Mouse (Mus musculus): Measurements from ENCODE around the gene Gpbar1.
"Not testable (repeated sequence)": the region's sequence is repeated elsewhere in the genome, so short reads cannot be mapped to it uniquely, and the experiment has no call there.

The Gpbar1 gene

GRCm38 (mm10) chr1:74277883-74278537 lies 340 bp upstream of the Gpbar1 start:
- DNase-seq (ENCODE audit: low spot score), result no peak

DNA sequence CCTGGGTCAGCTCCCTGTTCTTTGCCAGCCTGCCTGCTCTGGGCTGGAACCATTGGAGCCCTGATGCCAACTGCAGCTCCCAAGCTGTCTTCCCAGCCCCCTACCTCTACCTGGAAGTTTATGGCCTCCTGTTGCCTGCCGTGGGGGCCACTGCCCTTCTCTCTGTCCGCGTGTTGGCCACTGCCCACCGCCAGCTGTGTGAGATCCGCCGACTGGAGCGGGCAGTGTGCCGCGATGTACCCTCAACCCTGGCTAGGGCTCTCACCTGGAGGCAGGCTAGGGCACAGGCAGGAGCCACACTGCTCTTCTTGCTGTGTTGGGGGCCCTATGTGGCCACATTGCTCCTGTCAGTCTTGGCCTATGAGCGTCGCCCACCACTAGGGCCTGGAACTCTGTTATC lies 638 bp downstream of the Gpbar1 start:
- DNase-seq (ENCODE audit: low spot score), result no peak

DNA sequence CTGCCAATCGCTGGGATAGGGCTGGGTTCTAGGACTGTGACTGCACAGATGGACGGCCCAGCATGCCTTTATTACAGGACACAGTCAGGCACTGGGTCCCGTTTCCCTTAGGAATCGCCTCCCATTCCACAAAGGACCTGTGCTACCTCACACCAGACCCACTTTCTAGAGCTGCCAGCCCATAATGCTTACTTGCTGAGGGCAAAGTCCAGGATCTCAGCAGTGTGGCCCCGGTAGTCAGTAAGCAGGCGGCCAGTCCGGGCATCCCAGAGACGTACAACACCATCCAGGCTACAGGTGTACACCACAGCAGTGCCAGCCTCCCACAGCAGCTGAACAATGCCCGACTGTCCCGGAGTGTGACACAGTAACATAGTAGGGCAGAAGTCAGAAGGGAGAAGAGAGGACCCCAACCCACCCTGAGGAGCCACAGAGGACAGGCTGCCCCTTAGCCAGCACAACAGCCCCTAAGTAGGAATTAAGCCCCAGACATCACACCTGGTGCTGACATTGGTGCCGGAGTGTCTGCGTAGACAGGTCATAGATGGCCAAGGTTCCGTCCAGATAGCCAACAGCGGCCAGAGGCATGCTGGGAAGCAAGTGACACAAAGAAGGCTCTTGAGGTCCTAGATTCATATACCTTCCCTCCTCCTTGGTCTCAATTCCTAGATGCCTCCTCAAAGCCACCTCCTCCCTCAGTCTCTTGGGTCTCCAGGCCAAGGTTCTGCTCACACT lies 2.4 kb downstream of the Gpbar1 start:
- DNase-seq (ENCODE audit: low spot score), result no peak

DNA sequence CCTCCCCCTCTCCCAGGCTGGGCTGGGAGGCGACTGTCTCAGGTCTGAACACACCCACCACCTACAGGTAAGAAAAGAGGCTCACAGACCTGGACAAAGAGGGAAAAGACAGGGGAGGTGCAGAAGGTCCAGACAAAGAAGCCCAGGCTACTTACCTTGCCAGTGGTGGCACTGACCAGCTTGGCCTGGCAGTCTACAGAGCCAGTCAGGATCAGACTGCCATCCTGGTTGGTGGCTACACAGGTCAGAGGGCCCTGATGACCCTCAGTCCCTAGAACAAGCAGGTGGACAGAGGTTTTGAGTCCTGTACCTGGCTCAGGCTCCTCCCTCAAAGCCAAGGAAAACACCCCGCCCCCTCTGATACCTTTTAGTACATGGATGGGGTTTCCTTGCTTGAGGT lies 3.0 kb downstream of the Gpbar1 start:
- no peak for DNase-seq (ENCODE audit: low spot score)

GRCm38 (mm10) chr1:74281886-74282285 lies 3.5 kb downstream of the Gpbar1 start:
- no peak for DNase-seq (ENCODE audit: low spot score)

DNA sequence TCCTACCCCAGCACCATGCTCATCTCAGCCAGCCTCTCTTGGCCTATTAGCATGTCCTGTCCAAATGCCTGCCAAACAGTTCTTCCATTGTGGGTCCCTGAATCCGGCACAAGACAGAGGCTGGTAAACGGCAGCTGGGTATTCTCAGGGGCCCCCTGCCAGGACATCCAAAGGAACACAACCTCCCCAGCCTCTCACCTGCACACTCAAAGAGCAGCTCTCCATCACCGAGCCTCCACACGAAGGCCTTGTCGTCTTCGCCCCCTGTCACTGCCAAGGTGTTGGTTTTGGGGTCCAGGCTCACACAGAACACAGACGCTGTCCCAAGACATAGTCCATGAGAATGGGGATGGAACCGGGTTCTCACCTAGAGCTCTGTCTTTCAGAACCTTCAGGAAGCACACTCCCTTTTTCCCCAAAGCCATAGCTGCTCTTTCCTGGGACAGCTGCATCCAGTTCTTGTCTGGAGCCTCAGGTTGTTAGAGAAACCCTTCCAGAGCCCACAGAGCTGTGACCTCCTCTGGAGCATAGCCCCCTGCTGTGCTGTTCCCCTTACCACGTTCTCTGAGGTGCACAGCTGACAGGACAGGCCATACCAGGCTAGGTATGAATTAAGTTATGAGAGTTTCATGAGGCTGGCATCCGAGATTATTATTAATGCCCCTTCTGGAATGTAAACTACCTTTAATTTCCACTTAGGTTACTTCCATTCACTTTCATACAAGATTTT lies 4.7 kb downstream of the Gpbar1 start:
- DNase-seq (ENCODE audit: low spot score), result no peak

- DNase-seq (ENCODE audit: low spot score), result no peak
Observed at GRCm38 (mm10) chr1:74283686-74284463, 5.5 kb downstream of the Gpbar1 start.

- DNase-seq (ENCODE audit: low spot score), result peak; percentile 99
Observed at GRCm38 (mm10) chr1:74284543-74285160, 6.3 kb downstream of the Gpbar1 start, which contains the start of the genes Aamp and Pnkd. Gene Aamp (minus strand): TSS chr1:74284738. Gene Pnkd (plus strand): TSS chr1:74284930.

- no peak for DNase-seq (ENCODE audit: low spot score)
Observed at GRCm38 (mm10) chr1:74285212-74286010, 7.1 kb downstream of the Gpbar1 start.

DNA sequence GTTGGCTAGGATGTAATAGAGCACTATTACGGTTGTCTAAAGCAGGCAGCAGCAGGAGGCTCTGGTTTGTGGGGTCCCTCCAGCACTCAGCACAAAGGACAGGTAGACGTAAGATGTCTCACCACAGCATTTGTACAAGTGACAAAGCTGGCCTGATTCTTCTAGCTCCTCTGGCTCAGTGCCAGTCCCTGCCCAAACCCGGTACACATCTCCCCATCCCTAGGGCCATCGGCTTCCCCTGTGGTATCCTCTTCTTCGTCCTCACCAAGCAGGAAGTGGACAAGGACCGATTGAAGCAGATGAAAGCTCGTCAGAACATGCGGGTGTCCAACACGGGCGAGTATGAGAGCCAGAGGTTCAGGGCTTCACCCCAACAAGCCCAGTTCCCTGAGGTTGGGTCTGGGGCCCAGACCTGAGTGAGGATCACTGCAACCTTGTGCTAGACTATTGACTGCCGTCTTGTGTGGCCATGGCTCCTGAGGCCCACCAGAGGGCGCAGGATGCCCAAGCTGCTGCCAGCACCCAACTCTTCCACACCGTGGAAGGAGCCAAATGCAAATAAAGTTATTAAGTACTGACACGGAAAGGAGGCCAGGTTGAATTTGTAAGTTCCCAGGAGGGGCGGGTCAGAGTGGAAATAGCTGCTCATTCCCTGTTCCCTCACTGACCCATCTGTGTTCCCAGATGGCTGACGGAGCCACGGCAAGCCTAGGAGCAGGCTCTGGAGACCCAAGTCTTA lies 8.7 kb downstream of the Gpbar1 start:
- DNase-seq (ENCODE audit: low spot score), result not testable (repeated sequence)

DNA sequence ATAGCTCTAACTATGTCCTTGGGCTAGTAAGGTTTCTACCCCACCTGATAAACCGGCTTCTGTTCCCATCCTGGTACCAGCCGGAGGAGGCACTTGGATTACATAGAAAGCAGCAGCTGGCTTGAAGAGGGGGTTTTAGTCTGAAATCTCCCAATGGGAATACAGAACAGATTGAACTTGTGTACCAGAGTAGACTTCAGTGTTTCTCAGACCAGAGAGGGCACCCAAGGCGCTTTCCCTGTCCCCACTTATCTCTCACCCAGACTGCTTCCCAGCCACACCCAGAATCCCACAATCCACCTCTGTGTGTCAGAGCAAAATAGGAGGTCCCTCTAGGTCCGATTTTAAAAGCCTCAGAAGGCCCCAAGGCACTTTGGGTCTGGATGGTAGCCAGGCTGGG lies 10.0 kb downstream of the Gpbar1 start:
- no peak for DNase-seq (ENCODE audit: low spot score)

GRCm38 (mm10) chr1:74289248-74289647 lies 10.9 kb downstream of the Gpbar1 start:
- no peak for DNase-seq (ENCODE audit: low spot score)

DNA sequence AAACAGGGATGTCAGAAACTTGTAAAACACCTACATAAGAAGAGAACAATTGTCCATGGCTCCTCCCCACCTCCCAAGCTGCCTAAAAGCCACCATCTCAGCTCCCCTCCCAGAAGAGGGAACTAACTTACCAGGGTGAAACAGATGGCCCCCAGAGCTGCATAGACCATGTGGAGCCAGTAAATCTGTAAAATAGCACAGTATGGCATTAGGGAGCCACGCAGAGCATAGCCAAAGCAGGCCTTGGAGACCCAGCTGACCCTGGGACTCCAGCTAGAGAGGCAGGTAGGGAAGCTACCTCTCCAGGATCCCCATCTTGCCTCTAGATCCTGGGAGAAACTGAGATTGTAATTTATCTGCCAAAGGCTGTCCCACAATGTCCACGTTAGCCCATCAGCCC lies 11.4 kb downstream of the Gpbar1 start:
- DNase-seq (ENCODE audit: low spot score), result no peak

DNA sequence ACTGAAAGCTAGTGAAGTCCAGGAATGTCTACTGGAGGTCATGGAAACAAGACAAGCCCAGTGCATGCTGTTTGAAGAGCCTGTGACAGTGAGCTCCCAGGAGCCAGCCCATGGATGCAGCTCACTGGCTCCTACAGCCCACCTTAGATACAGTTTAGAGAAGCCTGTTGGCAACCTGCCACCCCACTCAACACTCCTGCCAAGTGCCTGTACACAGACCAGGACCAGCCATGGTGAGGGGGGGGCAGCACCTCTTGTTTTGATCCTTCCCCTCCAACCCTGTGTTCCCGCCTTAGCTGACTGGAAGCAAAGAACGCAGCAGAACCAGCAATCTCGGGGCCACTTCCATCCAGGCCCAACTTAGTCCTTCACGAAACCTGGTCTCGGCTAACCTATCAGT lies 11.8 kb downstream of the Gpbar1 start:
- no peak for DNase-seq (ENCODE audit: low spot score)

GRCm38 (mm10) chr1:74292331-74293020 lies 14.1 kb downstream of the Gpbar1 start:
- no peak for DNase-seq (ENCODE audit: low spot score)

DNA sequence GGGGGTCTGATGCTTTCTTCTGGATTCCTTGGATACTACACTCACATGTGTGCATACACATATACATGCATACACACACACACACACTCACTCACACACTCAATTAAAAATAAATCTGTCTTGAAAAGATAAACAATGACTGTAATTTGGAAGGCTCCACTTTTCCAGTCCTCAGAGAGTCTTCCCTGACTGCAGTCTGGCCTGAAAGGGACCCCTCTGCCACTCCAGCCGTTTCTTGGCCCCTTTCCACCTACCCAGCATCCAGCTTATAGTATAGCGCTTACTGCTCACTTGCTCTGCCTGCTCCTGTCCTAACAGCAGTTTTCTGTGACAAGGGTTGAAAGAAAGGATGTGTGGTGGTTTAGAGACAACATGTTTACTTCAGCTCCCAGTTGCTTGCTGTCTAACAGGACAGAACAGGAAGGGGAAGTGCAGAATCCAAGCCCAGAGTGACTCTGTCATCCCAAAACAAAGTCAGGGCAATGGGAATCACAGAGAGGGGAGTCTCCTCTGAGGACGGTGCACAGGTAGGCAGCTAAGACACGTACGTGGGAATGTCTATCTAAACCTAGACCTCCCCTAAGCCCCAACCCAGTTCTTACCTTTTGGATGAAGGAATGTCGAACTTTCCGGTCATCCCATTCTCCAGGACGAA lies 15.1 kb downstream of the Gpbar1 start:
- no peak for DNase-seq (ENCODE audit: low spot score)

DNA sequence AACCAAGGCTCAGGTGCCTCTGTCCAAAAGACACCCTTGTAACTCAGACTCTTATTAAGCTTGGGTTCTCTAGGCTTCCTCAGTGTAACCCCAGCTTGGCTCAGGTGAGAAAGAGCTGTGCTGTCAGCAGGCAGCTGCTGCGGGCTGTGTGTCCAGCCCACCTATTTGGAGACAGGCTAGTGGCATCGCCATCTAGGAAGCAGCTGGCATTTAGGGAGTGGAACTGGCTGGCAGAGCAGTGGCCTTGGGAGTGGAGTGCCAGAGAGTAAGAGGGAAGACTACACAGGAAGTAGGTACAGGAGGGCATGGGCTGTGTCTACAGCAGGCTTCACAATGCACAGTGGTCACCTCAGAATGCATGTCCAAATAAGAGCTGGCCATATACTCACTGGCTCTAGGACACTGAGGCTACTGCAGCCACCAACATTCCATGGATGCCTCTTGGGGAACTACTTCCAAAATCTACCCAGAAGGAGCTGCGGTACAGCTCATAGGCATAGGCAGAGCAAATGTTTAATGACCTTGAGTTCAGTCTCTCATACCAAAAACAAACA lies 15.8 kb downstream of the Gpbar1 start:
- DNase-seq (ENCODE audit: low spot score), result no peak

DNA sequence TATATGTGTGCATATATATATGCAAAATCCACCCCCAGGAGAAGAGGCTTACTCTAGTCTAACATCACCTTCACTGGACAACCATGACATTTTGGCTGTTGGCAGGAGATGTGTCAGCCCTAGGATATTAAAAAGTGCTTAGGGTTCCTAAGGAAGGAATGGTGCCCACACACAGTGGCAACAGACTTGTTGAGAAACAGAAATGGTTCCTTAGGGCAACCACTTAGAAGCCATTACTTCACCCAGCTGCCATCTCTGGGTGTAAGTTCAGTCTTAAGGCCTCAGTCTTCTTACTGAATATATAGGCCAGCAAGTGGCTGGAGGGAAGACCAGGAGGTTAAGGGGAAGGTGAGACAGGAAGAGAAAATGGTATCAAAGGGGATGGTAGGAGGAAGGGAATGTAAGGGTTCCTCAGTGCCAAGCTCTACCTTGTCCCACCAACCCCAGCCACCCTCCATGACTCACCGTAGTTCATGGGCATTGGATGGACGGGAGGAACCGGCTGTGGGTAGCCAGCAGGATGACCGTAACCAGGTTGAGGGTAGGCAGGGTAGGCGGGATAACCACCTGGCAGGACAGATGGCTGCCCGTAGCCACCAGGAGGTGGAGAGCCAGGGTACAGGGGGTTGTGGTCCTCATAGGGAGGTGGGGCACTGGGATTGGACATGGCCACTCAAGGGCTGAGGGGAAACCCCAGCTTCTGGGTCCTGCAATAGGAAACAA lies 16.5 kb downstream of the Gpbar1 start:
- no peak for DNase-seq (ENCODE audit: low spot score)
